Mouse (Mus musculus): ENCODE measurements at regions not wholly inside any gene's neighbourhood (a gene's known extent, or its start where the extent isn't known, plus 50 kb on each side); places are given as distances from the start of the nearest gene placed in this dataset.
"Not testable (repeated sequence)": the region's sequence is repeated elsewhere in the genome, so short reads cannot be mapped to it uniquely, and the experiment has no call there.

GRCm38 (mm10) chr17:16665253-16665652 is 398.7 kb upstream of the Zfp960 start:
- H3K4me3 ChIP-seq (ENCODE audit: low read depth, low read length), result no peak overlapping the region
- H3K36me3 ChIP-seq (ENCODE audit: control insufficient read depth, insufficient read depth), result no peaks in the 10 kb centered on the region
- H3K27ac ChIP-seq (ENCODE audit: low read length), result no peak overlapping the region
- H3K27me3 ChIP-seq (ENCODE audit: control insufficient read depth, insufficient read depth, low read depth, low read length), result no peaks in the 10 kb centered on the region
- no peaks in the 10 kb centered on the region for H3K4me1 ChIP-seq (ENCODE audit: control insufficient read depth, low read depth, low read length)
- ATAC-seq (ENCODE audit: low read depth), result no peak
- no peaks in the 10 kb centered on the region for H3K9me3 ChIP-seq (replicated peaks; ENCODE audit: control insufficient read depth, low read length)
- H3K4me2 ChIP-seq (ENCODE audit: low read depth, low read length), result no peak overlapping the region
- no peak overlapping the region for H3K9ac ChIP-seq (ENCODE audit: low read depth, low read length)

- no peak overlapping the region for H3K27ac ChIP-seq (ENCODE audit: low read length)
- no peaks in the 10 kb centered on the region for H3K9me3 ChIP-seq (replicated peaks; ENCODE audit: control insufficient read depth, low read length)
- no peak overlapping the region for H3K4me3 ChIP-seq (ENCODE audit: low read depth, low read length)
- WGBS (ENCODE audit: insufficient replicate concordance), result 37% methylated on average over 1 of the region's 1 CpGs
- H3K36me3 ChIP-seq (ENCODE audit: control insufficient read depth, insufficient read depth), result no peaks in the 10 kb centered on the region
- H3K4me2 ChIP-seq (ENCODE audit: low read depth, low read length), result no peak overlapping the region
- no peaks in the 10 kb centered on the region for H3K4me1 ChIP-seq (ENCODE audit: control insufficient read depth, low read depth, low read length)
- no peaks in the 10 kb centered on the region for H3K27me3 ChIP-seq (ENCODE audit: control insufficient read depth, insufficient read depth, low read depth, low read length)
- H3K9ac ChIP-seq (ENCODE audit: low read depth, low read length), result no peak overlapping the region
- no peak for ATAC-seq (ENCODE audit: low read depth)
These were observed 396.3 kb upstream of the Zfp960 start for GRCm38 (mm10) chr17:16667606-16668005.

GRCm38 (mm10) chr17:16704199-16704598 is 359.7 kb upstream of the Zfp960 start:
- H3K9ac ChIP-seq (ENCODE audit: low read depth, low read length), result no peak overlapping the region
- ATAC-seq (ENCODE audit: low read depth), result no peak
- no peak overlapping the region for H3K4me3 ChIP-seq (ENCODE audit: low read depth, low read length)
- H3K4me2 ChIP-seq (ENCODE audit: low read depth, low read length), result no peak overlapping the region
- H3K27ac ChIP-seq (ENCODE audit: low read length), result no peak overlapping the region
- no peaks in the 10 kb centered on the region for H3K9me3 ChIP-seq (replicated peaks; ENCODE audit: control insufficient read depth, low read length)
- H3K36me3 ChIP-seq (ENCODE audit: control insufficient read depth, insufficient read depth), result no peaks in the 10 kb centered on the region
- H3K4me1 ChIP-seq (ENCODE audit: control insufficient read depth, low read depth, low read length), result no peaks in the 10 kb centered on the region
- H3K27me3 ChIP-seq (ENCODE audit: control insufficient read depth, insufficient read depth, low read depth, low read length), result no peaks in the 10 kb centered on the region

GRCm38 (mm10) chr17:16705890-16706289 is 358.0 kb upstream of the Zfp960 start:
- Histone ChIP-seq H3K4me2 (ENCODE audit: low read depth, low read length) (no peak overlapping the region), H3K4me3 (ENCODE audit: low read depth, low read length) (no peak overlapping the region), H3K9me3 (replicated peaks; ENCODE audit: control insufficient read depth, low read length) (no peaks in the 10 kb centered on the region), H3K9ac (ENCODE audit: low read depth, low read length) (no peak overlapping the region), H3K27ac (ENCODE audit: low read length) (no peak overlapping the region), H3K27me3 (ENCODE audit: control insufficient read depth, insufficient read depth, low read depth, low read length) (no peaks in the 10 kb centered on the region), H3K4me1 (ENCODE audit: control insufficient read depth, low read depth, low read length) (no peaks in the 10 kb centered on the region), H3K36me3 (ENCODE audit: control insufficient read depth, insufficient read depth) (no peaks in the 10 kb centered on the region)
- 53% methylated on average over 1 of the region's 1 CpGs for WGBS (ENCODE audit: insufficient replicate concordance)
- no peak for ATAC-seq (ENCODE audit: low read depth)

- Histone ChIP-seq H3K9ac (ENCODE audit: low read depth, low read length) (no peak overlapping the region), H3K9me3 (replicated peaks; ENCODE audit: control insufficient read depth, low read length) (no peaks in the 10 kb centered on the region), H3K36me3 (ENCODE audit: control insufficient read depth, insufficient read depth) (no peaks in the 10 kb centered on the region), H3K27me3 (ENCODE audit: control insufficient read depth, insufficient read depth, low read depth, low read length) (no peaks in the 10 kb centered on the region), H3K4me2 (ENCODE audit: low read depth, low read length) (no peak overlapping the region), H3K4me1 (ENCODE audit: control insufficient read depth, low read depth, low read length) (no peaks in the 10 kb centered on the region), H3K27ac (ENCODE audit: low read length) (no peak overlapping the region), H3K4me3 (ENCODE audit: low read depth, low read length) (no peak overlapping the region)
- ATAC-seq (ENCODE audit: low read depth), result no peak
- 59% methylated on average over 2 of the region's 2 CpGs for WGBS (ENCODE audit: insufficient replicate concordance)
These were observed 337.0 kb upstream of the Zfp960 start for GRCm38 (mm10) chr17:16726904-16727303.

GRCm38 (mm10) chr17:16753090-16753489 is 310.8 kb upstream of the Zfp960 start:
- ATAC-seq (ENCODE audit: low read depth), result no peak
- Histone ChIP-seq H3K27ac (ENCODE audit: low read length) (no peak overlapping the region), H3K9ac (ENCODE audit: low read depth, low read length) (no peak overlapping the region), H3K36me3 (ENCODE audit: control insufficient read depth, insufficient read depth) (no peaks in the 10 kb centered on the region), H3K9me3 (replicated peaks; ENCODE audit: control insufficient read depth, low read length) (no peaks in the 10 kb centered on the region), H3K4me1 (ENCODE audit: control insufficient read depth, low read depth, low read length) (no peaks in the 10 kb centered on the region), H3K4me3 (ENCODE audit: low read depth, low read length) (no peak overlapping the region), H3K27me3 (ENCODE audit: control insufficient read depth, insufficient read depth, low read depth, low read length) (no peaks in the 10 kb centered on the region), H3K4me2 (ENCODE audit: low read depth, low read length) (no peak overlapping the region)
- WGBS (ENCODE audit: insufficient replicate concordance), result 52% methylated on average over 4 of the region's 4 CpGs

- not testable (repeated sequence) for ATAC-seq (ENCODE audit: low read depth); H3K9ac ChIP-seq (ENCODE audit: low read depth, low read length); H3K36me3 ChIP-seq (ENCODE audit: control insufficient read depth, insufficient read depth); H3K4me2 ChIP-seq (ENCODE audit: low read depth, low read length); H3K27ac ChIP-seq (ENCODE audit: low read length); H3K27me3 ChIP-seq (ENCODE audit: control insufficient read depth, insufficient read depth, low read depth, low read length); H3K4me3 ChIP-seq (ENCODE audit: low read depth, low read length); H3K9me3 ChIP-seq (replicated peaks; ENCODE audit: control insufficient read depth, low read length); H3K4me1 ChIP-seq (ENCODE audit: control insufficient read depth, low read depth, low read length)
- WGBS (ENCODE audit: insufficient replicate concordance), result 48% methylated on average over 7 of the region's 7 CpGs
These were observed 293.3 kb upstream of the Zfp960 start for GRCm38 (mm10) chr17:16770587-16770986.

GRCm38 (mm10) chr17:16798316-16798715 is 265.6 kb upstream of the Zfp960 start:
- H3K4me1 ChIP-seq (ENCODE audit: control insufficient read depth, low read depth, low read length), result no peaks in the 10 kb centered on the region
- H3K36me3 ChIP-seq (ENCODE audit: control insufficient read depth, insufficient read depth), result no peaks in the 10 kb centered on the region
- H3K9ac ChIP-seq (ENCODE audit: low read depth, low read length), result no peak overlapping the region
- WGBS (ENCODE audit: insufficient replicate concordance), result 47% methylated on average over 5 of the region's 5 CpGs
- no peak for ATAC-seq (ENCODE audit: low read depth)
- H3K4me3 ChIP-seq (ENCODE audit: low read depth, low read length), result no peak overlapping the region
- H3K4me2 ChIP-seq (ENCODE audit: low read depth, low read length), result no peak overlapping the region
- no peaks in the 10 kb centered on the region for H3K9me3 ChIP-seq (replicated peaks; ENCODE audit: control insufficient read depth, low read length)
- no peak overlapping the region for H3K27ac ChIP-seq (ENCODE audit: low read length)
- no peaks in the 10 kb centered on the region for H3K27me3 ChIP-seq (ENCODE audit: control insufficient read depth, insufficient read depth, low read depth, low read length)

- H3K27me3 ChIP-seq (ENCODE audit: control insufficient read depth, insufficient read depth, low read depth, low read length), result no peaks in the 10 kb centered on the region
- ATAC-seq (ENCODE audit: low read depth), result peak; percentile 90
- H3K4me2 ChIP-seq (ENCODE audit: low read depth, low read length), result no peak overlapping the region
- H3K4me3 ChIP-seq (ENCODE audit: low read depth, low read length), result no peak overlapping the region
- no peaks in the 10 kb centered on the region for H3K36me3 ChIP-seq (ENCODE audit: control insufficient read depth, insufficient read depth)
- 24% methylated on average over 3 of the region's 3 CpGs for WGBS (ENCODE audit: insufficient replicate concordance)
- no peaks in the 10 kb centered on the region for H3K4me1 ChIP-seq (ENCODE audit: control insufficient read depth, low read depth, low read length)
- H3K9me3 ChIP-seq (replicated peaks; ENCODE audit: control insufficient read depth, low read length), result no peaks in the 10 kb centered on the region
- no peak overlapping the region for H3K27ac ChIP-seq (ENCODE audit: low read length)
- no peak overlapping the region for H3K9ac ChIP-seq (ENCODE audit: low read depth, low read length)
These were observed 258.9 kb upstream of the Zfp960 start for GRCm38 (mm10) chr17:16804986-16805385.

- Histone ChIP-seq H3K27ac (ENCODE audit: low read length) (no peak overlapping the region), H3K4me1 (ENCODE audit: control insufficient read depth, low read depth, low read length) (no peaks in the 10 kb centered on the region), H3K9me3 (replicated peaks; ENCODE audit: control insufficient read depth, low read length) (no peaks in the 10 kb centered on the region), H3K9ac (ENCODE audit: low read depth, low read length) (no peak overlapping the region), H3K27me3 (ENCODE audit: control insufficient read depth, insufficient read depth, low read depth, low read length) (no peaks in the 10 kb centered on the region), H3K36me3 (ENCODE audit: control insufficient read depth, insufficient read depth) (no peaks in the 10 kb centered on the region), H3K4me2 (ENCODE audit: low read depth, low read length) (no peak overlapping the region), H3K4me3 (ENCODE audit: low read depth, low read length) (no peak overlapping the region)
- no peak for ATAC-seq (ENCODE audit: low read depth)
- WGBS (ENCODE audit: insufficient replicate concordance), result 26% methylated on average over 3 of the region's 3 CpGs
These were observed 245.5 kb upstream of the Zfp960 start for GRCm38 (mm10) chr17:16818421-16818820.

Data from liver, embryonic 16.5 days (tissue).